Mouse (Mus musculus) spleen, adult 2 months (tissue): Measurements from ENCODE around the gene Magi1.

ENCODE experiments used
- CTCF ChIP-seq: fragments of 200-500 bp; IDR thresholded peaks from 2 replicates; pipeline ENCODE4 v1.5.1; 2011; ENCODE audit warnings: mild to moderate bottlenecking, inconsistent platforms; ENCODE audit not compliant: insufficient read depth, insufficient read length, insufficient replicate concordance; ENCODE audit errors: extremely low read depth
- POLR2A ChIP-seq: fragments of 200-500 bp; IDR thresholded peaks from 2 replicates; pipeline ENCODE4 v1.6.1; 2011; ENCODE audit warnings: low read depth, low read length, inconsistent platforms

- no peak for TF ChIP-seq CTCF
- no peak for TF ChIP-seq POLR2A
Observed at GRCm38 (mm10) chr6:93805407-93805936, 478.2 kb downstream of the Magi1 start.
